Mouse (Mus musculus) cerebellum, adult 11-12 months (tissue): ENCODE results near the gene Slc35e3.
"Not testable (repeated sequence)": the region's sequence is repeated elsewhere in the genome, so short reads cannot be mapped to it uniquely, and the experiment has no call there.

Experiments
- DNase-seq: peaks from one replicate; pipeline ENCODE4 v3.0.0; 2022

The Slc35e3 gene

GRCm38 (mm10) chr10:117761551-117761950 lies 15.4 kb upstream of the Slc35e3 start:
- DNase-seq: no peak

DNA sequence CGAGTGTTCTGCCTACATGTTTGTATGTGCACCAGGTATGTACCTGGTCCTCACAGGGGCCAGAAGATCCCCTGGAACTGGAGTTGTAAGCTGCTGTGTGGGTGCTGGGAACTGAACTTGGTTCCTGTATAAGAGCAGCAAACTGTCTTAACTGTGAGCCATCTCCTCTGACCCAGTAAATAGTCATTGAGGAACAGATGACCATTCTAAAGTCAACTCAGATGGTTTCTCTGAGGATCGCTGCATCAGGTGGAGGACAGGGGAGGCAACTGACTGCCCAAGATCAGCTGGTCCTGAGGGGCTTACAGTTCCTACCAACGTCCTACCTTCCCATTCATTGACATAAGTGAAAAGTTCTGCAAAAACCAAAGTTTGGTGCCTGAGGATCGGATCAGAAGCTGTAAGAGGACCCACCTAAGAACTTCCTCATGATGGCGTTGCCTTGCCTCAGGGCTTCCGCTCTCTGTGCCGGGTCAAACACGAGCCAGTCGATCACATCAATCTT lies 14.7 kb upstream of the Slc35e3 start:
- no peak for DNase-seq

DNA sequence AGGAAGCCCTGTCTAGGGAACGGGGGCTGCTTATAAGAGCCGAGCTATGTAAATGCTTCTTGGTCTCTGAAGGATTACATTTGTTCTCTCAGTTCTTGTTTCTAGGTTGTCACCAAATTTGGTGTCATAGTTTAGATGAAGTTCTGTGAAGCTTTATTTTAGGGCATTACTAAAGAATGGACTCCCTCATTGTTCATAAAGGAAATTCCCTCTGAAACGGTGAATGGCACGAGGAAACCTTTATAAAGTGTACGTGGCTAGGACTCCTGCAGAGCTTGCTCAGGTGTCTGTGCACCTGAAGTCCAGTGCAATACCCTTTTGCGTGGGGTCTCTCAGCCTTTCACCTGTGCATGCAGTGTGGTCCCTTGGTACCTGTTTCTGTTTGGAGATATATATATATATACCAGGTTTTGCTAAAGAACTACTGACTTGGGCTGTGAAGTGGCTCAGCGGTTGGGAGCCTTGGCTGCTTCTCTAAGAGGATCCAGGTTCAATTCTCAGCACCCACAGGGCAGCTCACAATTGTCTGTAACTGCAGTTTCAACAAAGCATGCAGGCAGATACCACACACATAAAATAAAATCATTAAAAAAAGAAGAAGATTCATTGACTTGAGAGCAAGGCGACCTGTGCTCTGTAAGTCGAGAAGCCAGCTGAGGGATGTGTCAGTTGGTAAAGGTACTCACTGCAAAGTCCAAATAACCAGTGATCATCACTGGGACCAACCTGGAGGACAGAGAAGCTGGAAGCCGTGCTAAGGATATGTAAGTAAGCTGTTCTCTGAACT lies 13.9 kb upstream of the Slc35e3 start:
- no peak for DNase-seq

GRCm38 (mm10) chr10:117758749-117759727 lies 12.9 kb upstream of the Slc35e3 start:
- DNase-seq: no peak

DNA sequence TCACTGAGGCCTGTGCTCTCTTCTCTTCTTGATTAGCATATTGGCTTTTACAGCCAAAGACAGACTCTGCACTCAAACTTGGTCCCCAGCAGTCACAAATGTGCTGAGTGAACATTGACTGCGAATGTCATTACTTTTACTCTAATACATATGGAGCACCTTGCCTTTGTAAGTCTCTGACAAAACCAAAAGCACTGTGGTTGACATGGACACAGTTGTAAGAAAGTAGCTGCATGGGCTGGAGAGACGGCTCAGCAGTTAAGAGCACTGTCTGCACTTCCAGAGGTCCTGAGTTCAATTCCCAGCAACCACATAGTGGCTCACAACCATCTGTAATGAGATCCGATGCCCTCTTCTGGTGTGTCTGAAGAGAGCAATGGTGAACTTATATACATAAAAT lies 12.2 kb upstream of the Slc35e3 start:
- not testable (repeated sequence) for DNase-seq

DNA sequence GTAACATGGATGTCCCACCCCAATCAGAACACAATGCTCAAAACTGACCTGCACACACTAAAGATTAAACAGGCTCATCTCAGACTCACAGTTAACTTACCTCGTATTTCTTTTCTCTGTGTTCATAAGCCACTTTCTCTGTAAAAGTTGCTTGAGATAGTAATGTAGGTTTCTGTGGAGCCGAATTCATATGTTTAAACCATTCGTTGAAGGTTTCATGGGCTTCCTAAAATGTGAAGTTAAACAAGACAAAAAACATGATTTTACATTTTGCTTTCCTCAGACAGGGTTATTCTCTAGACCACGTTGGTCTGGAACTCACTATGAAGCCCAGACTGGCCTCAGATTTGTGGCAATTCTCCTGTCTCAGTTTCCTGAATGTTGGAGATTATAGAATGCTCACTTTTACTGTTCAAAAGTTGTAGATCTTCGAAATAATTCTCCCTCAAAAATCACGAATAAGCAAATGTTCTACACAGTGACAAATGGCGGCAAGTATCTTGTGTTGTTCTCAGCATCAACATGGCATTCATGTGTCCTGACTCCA lies 11.7 kb upstream of the Slc35e3 start:
- no peak for DNase-seq

- no peak for DNase-seq
Measured at GRCm38 (mm10) chr10:117757259-117757658, 11.1 kb upstream of the Slc35e3 start.

- DNase-seq: no peak
Measured at GRCm38 (mm10) chr10:117756784-117757183, 10.6 kb upstream of the Slc35e3 start.

GRCm38 (mm10) chr10:117755799-117756467 lies 9.8 kb upstream of the Slc35e3 start:
- no peak for DNase-seq

GRCm38 (mm10) chr10:117755086-117755798 lies 9.1 kb upstream of the Slc35e3 start:
- no peak for DNase-seq

DNA sequence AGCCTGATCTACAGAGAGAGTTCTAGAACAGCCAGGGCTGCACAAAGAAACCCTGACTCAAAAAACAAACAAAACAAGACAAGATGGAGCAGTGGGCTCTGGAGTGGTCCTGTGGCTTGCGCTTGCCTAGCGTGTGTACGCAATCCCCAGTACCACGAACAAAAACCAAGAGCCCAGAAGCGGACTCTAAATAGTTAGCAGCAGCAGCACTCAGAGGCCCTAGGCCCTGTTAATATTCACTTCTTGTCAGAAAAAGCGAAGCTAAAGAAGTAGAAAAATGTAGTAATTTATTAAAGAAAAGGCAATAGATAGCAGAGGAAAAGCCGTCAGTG lies 8.4 kb upstream of the Slc35e3 start:
- DNase-seq: no peak

DNA sequence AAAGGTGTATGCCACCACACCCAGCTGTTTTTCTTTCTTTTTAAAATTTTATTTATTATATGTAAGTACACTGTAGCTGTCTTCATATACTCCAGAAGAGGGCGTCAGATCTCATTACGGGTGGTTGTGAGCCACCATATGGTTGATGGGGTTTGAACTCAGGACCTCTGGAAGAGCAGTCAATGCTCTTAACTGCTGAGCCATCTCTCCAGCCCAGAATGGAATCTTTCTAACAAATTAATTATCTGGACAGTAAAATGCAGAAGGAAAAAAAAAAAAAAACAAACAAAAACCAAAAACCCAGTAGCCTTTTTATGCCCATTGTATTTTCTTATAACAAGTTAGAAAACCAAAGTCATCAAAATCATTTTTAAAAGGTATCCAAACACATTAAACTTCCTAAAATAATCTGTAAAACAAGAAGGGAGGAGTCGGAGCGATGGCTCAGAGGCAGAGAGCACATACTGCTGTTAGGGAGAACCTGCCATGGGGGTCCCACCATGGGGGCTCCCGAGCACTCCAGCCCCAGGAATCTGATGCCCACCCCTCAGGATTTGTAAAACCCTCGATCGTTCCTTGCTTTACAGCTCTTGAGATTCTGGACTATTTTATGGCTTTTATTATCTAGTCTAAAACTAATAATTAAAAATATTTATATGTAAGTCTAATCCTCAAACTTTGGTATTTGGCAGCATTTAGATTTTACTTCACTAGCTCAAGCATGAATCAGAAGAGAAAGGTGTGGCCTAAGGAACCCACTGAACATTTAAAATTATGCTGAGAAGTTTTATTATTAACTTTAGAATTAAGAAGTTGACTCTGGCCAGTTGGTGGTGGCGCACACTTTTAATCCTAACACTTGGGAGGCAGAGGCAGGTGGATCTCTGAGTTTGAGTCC lies 7.8 kb upstream of the Slc35e3 start:
- no peak for DNase-seq

DNA sequence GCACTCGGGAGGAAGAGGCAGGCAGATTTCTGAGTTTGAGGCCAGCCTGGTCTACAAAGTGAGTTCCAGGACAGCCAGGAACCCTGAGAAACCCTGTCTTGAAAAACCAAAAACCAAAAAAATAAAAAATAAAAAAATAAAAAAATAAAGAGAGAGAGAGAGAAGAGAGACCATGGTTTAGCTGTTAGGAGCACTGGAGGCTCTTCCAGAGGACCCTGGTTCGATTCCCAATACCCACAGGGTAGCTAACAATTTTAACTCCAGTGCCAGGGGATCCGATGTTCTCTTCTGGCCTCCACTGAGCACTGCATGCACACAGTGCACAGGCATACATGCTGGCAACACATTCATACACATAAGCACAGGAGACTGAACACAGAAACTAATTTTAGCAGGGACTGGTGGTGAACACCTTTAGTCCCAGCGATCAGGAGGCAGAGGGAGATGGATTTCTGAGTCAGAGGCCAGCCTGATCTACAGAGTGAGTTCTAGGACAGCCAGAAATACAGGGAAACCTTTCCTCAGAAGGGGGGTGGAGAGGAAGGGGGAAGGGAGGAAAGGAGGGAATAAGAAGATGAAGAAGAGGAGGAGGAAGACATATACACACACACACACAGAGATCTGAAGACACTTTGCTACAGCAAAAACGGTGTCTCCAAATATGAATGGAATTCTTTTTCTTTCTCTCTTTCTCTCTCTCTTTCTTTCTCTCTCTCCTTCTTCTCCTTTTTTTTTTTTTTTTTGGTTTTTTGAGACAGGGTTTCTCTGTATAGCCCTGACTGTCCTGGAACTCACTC lies 6.9 kb upstream of the Slc35e3 start:
- DNase-seq: no peak

- no peak for DNase-seq
Measured at GRCm38 (mm10) chr10:117752304-117752821, 6.2 kb upstream of the Slc35e3 start.

GRCm38 (mm10) chr10:117751744-117752143 lies 5.6 kb upstream of the Slc35e3 start:
- DNase-seq: no peak

- no peak for DNase-seq
Measured at GRCm38 (mm10) chr10:117751282-117751610, 5.1 kb upstream of the Slc35e3 start.

DNA sequence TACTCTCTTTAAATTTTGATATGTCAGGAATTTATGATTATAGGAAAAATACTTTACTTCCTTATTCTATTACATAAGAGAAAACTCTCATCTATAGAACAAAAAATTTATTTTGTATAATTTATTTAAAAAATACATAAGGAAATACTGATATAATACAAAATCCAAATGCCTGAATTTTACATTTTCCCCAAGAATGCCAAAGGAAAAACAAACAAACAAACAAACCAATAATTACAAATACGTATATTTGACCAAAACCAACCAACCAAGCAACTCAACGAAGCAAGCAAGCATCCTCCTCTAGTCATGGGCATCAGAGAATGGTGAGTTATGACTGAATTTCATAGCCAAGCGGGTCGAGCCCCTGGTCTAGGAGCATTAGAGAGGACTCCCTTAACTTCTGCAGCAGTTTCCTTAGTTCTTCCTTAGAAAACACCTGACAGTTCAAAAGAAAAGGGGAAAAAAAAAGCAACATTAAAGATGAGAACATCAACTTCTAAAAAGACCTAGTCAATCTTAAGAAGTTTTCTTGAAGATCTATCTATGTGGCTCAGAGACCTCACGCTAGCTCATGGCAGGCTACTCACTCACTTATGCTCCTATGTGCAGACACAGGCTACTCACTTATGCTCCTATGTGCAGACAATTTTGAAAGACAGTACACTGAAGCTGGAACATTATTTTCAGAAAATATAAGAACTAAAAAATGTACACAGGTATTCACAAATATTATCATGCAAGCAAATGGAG lies 4.5 kb upstream of the Slc35e3 start:
- DNase-seq: no peak

- no peak for DNase-seq
Measured at GRCm38 (mm10) chr10:117749787-117750343, 3.7 kb upstream of the Slc35e3 start.

- DNase-seq: no peak
Measured at GRCm38 (mm10) chr10:117749050-117749686, 3.0 kb upstream of the Slc35e3 start.
